Comparison of ENCODE assay signal across 8 mouse cellular contexts in the genomic region with DNA sequence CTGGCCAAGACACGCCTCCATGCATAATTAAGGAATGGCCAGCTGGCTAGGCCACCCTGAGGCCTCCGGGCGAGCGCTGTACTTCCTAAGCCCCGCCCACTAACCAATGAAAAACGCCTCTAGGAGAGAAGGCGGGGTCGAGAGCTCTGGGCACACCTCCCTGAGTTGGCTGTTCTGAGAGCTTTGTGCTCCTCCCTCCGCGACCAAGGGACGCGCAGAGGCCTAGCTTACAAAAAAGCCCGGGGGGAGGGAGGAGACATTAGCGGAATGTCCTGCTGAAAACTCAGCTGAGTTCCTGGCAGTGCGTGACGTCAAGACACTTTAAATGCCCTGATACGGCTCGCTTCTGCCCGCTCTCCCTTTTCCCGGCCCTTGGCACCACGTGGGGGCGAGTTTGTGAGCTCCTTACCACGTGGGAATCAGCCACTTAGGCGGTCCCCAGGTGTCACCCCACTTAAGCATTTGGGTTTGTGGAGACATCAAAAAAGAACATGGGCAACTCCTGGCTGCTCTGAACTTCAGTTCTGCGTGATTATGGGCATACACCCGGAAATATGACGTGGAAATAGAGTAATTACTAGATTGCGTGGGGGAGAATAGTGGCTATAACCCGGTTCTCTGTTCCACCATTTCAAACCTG. TPM values are rescaled to one million over a fixed set of nuclear protein-coding genes. Genes with fewer than 3 reads are reported as not detected.
DNase-seq lines count a peak whose midpoint lies in the region; ATAC-seq and TF ChIP-seq lines count a peak whose summit lies in the region.

A gene (minus strand): TSS at position 29 of the 640 bp plus-strand sequence.

- peak; percentile 100 for DNase-seq in brain, adult 2 months (ENCODE audit: low read depth, low spot score)
- peak; percentile 100 for DNase-seq in kidney, postnatal 0 days (ENCODE audit: low spot score)
- peak; percentile 100 for DNase-seq in liver, embryonic 11.5 days (ENCODE audit: low spot score)
- peak; percentile 100 for DNase-seq in naive thymus-derived CD4-positive, alpha-beta T cell, adult 2 months (ENCODE audit: low read depth)

- 1% methylated on average over 29 of the region's 29 CpGs for WGBS in heart, embryonic 12.5 days
- WGBS in kidney, postnatal 0 days, result under 1% methylated on average over 29 of the region's 29 CpGs
- under 1% methylated on average over 29 of the region's 29 CpGs for WGBS in liver, embryonic 11.5 days
- WGBS in stomach, embryonic 14.5 days, result 1% methylated on average over 29 of the region's 29 CpGs

- H3K79me3 ChIP-seq in C2C12 (ENCODE audit: low read depth), result peaks cover 9% of the 10 kb centered on the region

- H3K27me3 ChIP-seq in C2C12 (ENCODE audit: control insufficient read depth, insufficient read depth, insufficient read length), result no peaks in the 10 kb centered on the region
- H3K27me3 ChIP-seq in heart, embryonic 12.5 days (replicated peaks), result no peaks in the 10 kb centered on the region
- no peaks in the 10 kb centered on the region for H3K27me3 ChIP-seq in kidney, postnatal 0 days (ENCODE audit: insufficient read depth, low read length)
- H3K27me3 ChIP-seq in liver, embryonic 11.5 days (replicated peaks; ENCODE audit: control insufficient read depth, insufficient read depth, low read length), result no peaks in the 10 kb centered on the region
- H3K27me3 ChIP-seq in stomach, embryonic 14.5 days (ENCODE audit: control insufficient read depth, insufficient read depth, low read length), result no peaks in the 10 kb centered on the region

- H3K27ac ChIP-seq in heart, embryonic 12.5 days (ENCODE audit: poor library complexity, severe bottlenecking), result peak within 1 kb of the TSS; percentile 81
- peak within 1 kb of the TSS; percentile 95 for H3K27ac ChIP-seq in kidney, postnatal 0 days
- peak within 1 kb of the TSS; percentile 74 for H3K27ac ChIP-seq in liver, embryonic 11.5 days (ENCODE audit: low read depth, low read length)
- peak within 1 kb of the TSS; percentile 86; the same call in 1 of the 2 replicates for H3K27ac ChIP-seq in stomach, embryonic 14.5 days (ENCODE audit: low read length)

- TF ChIP-seq CTCF in C2C12 (IDR thresholded peaks at IDR 0.05; ENCODE audit: control insufficient read depth, insufficient read depth, insufficient read length), result no peak
- 0 out of 2 replicates have a peak, but pooled peaks have one; percentile 18 for TF ChIP-seq CTCF in kidney, postnatal 0 days (IDR thresholded peaks at IDR 0.05; ENCODE audit: low read depth)

- peaks cover 44% of the 10 kb centered on the region for H3K79me2 ChIP-seq in C2C12 (ENCODE audit: control insufficient read depth, insufficient read depth)

- H3K4me3 ChIP-seq in C2C12 (ENCODE audit: insufficient read depth, poor library complexity, severe bottlenecking), result peak within 1 kb of the TSS; percentile 94
- H3K4me3 ChIP-seq in heart, embryonic 12.5 days, result peak within 1 kb of the TSS; percentile 79
- H3K4me3 ChIP-seq in kidney, postnatal 0 days (replicated peaks; ENCODE audit: low read depth, low read length), result peak within 1 kb of the TSS; percentile 94
- H3K4me3 ChIP-seq in liver, embryonic 11.5 days (ENCODE audit: low read depth, low read length), result peak within 1 kb of the TSS; percentile 87
- peak within 1 kb of the TSS; percentile 96 for H3K4me3 ChIP-seq in stomach, embryonic 14.5 days (ENCODE audit: low read depth, low read length)

- peak within 1 kb of the TSS; percentile 92 for H3K4me2 ChIP-seq in heart, embryonic 12.5 days
- H3K4me2 ChIP-seq in kidney, postnatal 0 days (ENCODE audit: low read length), result peak within 1 kb of the TSS; percentile 77
- H3K4me2 ChIP-seq in liver, embryonic 11.5 days, result peak within 1 kb of the TSS; percentile 87
- peak within 1 kb of the TSS; percentile 83 for H3K4me2 ChIP-seq in stomach, embryonic 14.5 days (replicated peaks; ENCODE audit: low read depth, low read length)

- H3K36me3 ChIP-seq in C2C12 (ENCODE audit: control insufficient read depth, insufficient read depth), result no peaks in the 10 kb centered on the region
- H3K36me3 ChIP-seq in heart, embryonic 12.5 days, result no peaks in the 10 kb centered on the region
- no peaks in the 10 kb centered on the region for H3K36me3 ChIP-seq in kidney, postnatal 0 days (ENCODE audit: insufficient read depth, low read length)
- no peaks in the 10 kb centered on the region for H3K36me3 ChIP-seq in liver, embryonic 11.5 days (ENCODE audit: control insufficient read depth, insufficient read depth, low read length)
- no peaks in the 10 kb centered on the region for H3K36me3 ChIP-seq in stomach, embryonic 14.5 days (ENCODE audit: control insufficient read depth, insufficient read depth, low read length)

- H3K9ac ChIP-seq in heart, embryonic 12.5 days, result peak within 1 kb of the TSS; percentile 84
- peak within 1 kb of the TSS; percentile 89 for H3K9ac ChIP-seq in kidney, postnatal 0 days (ENCODE audit: low read depth, low read length)
- H3K9ac ChIP-seq in liver, embryonic 11.5 days (ENCODE audit: low read depth, low read length), result peak within 1 kb of the TSS; percentile 91
- peak within 1 kb of the TSS; percentile 77 for H3K9ac ChIP-seq in stomach, embryonic 14.5 days (replicated peaks; ENCODE audit: low read depth, low read length)

- peak within 1 kb of the TSS; percentile 85 for H3ac ChIP-seq in C2C12 (ENCODE audit: control insufficient read depth, insufficient read length, low read depth)

- H3K9me3 ChIP-seq in heart, embryonic 12.5 days (replicated peaks), result no peaks in the 10 kb centered on the region
- H3K9me3 ChIP-seq in kidney, postnatal 0 days (replicated peaks; ENCODE audit: low read length), result no peaks in the 10 kb centered on the region
- H3K9me3 ChIP-seq in liver, embryonic 11.5 days (ENCODE audit: control insufficient read depth, low read length), result no peaks in the 10 kb centered on the region
- H3K9me3 ChIP-seq in stomach, embryonic 14.5 days (ENCODE audit: control insufficient read depth, low read depth, low read length), result no peaks in the 10 kb centered on the region

- peaks cover 25% of the 10 kb centered on the region for H3K4me1 ChIP-seq in heart, embryonic 12.5 days (replicated peaks)
- H3K4me1 ChIP-seq in kidney, postnatal 0 days (replicated peaks; ENCODE audit: insufficient read depth, low read length), result no peaks in the 10 kb centered on the region
- peaks cover 36% of the 10 kb centered on the region for H3K4me1 ChIP-seq in liver, embryonic 11.5 days (replicated peaks; ENCODE audit: control insufficient read depth, insufficient read depth, low read length)
- peaks cover 3% of the 10 kb centered on the region; the same call in 1 of the 2 replicates for H3K4me1 ChIP-seq in stomach, embryonic 14.5 days (ENCODE audit: control insufficient read depth, insufficient read depth, low read length)

- peak; percentile 95 for ATAC-seq in erythroblast, adult 5-6 weeks (replicated peaks; ENCODE audit: low FRiP score, poor library complexity, severe bottlenecking)
- peak; percentile 99 for ATAC-seq in heart, embryonic 12.5 days (ENCODE audit: insufficient number of reproducible peaks, low FRiP score)
- peak; percentile 99; the same call in 1 of the 2 replicates for ATAC-seq in kidney, postnatal 0 days (replicated peaks; ENCODE audit: low FRiP score, low read depth)
- peak; percentile 97 for ATAC-seq in liver, embryonic 11.5 days (replicated peaks; ENCODE audit: low FRiP score)
- peak; percentile 99 for ATAC-seq in stomach, embryonic 14.5 days (ENCODE audit: insufficient number of reproducible peaks, insufficient read depth, low FRiP score, low read depth)

TF ChIP-seq in C2C12, 6 proteins besides CTCF, POLR2A, EP300 and RAD21:
- TF ChIP-seq MAX (IDR thresholded peaks at IDR 0.05) (peak; percentile 96), MYOG (IDR thresholded peaks at IDR 0.05; ENCODE audit: control insufficient read depth, extremely low read depth, insufficient read length) (no peak), USF1 (IDR thresholded peaks at IDR 0.05; ENCODE audit: low read depth) (peak; percentile 86)

RNA-seq across cellular contexts. Expression of the gene that starts here (rescaled TPM):
- 36.1 TPM for polyA plus RNA-seq in C2C12 (2012; fragmentation: generic; extraction: Trizol)
- 16.7 and 43.4 TPM in 2 replicates for total RNA-seq in erythroblast, adult 5-6 weeks (2015; ENCODE audit: low replicate concordance)
- total RNA-seq in erythroblast, adult 5-6 weeks (2017; ENCODE audit: low replicate concordance), result 37.8 and 51.4 TPM in 2 replicates
- polyA plus RNA-seq in heart, embryonic 12.5 days (2016; fragmentation: Nextera tagmentation; extraction: Ambion mirVana), result 60.0 and 63.2 TPM in 2 replicates
- 48.0 and 51.8 TPM in 2 replicates for polyA plus RNA-seq in kidney, postnatal 0 days (2015; fragmentation: Nextera tagmentation; extraction: Ambion mirVana)
- polyA plus RNA-seq in liver, embryonic 11.5 days (2014; fragmentation: Nextera tagmentation; extraction: Ambion mirVana), result 52.9 and 57.3 TPM in 2 replicates
- 43.5 and 44.8 TPM in 2 replicates for polyA plus RNA-seq in stomach, embryonic 14.5 days (2014; fragmentation: Nextera tagmentation; extraction: Ambion mirVana)

Comparison
In these comparisons a context has a peak if more than half of its experiments do, and no peak if none do; other contexts are left out.
1. Peak in every context shown above with its lines: DNase-seq, ATAC-seq, H3K4me3 ChIP-seq and H3K27ac ChIP-seq.